Mouse (Mus musculus) left cerebral cortex, postnatal 14 days (tissue): ENCODE measurements at regions not wholly inside any gene's neighbourhood (a gene's known extent, or its start where the extent isn't known, plus 50 kb on each side); places are given as distances from the start of the nearest gene placed in this dataset.
A peak's percentile ranks its signal among the peaks of the same experiment; 100 is the strongest.

Source experiments
- DNase-seq, 2 experiments: peaks; one replicate each; pipeline ENCODE4 v3.0.0; 2021 to 2022; ENCODE audit warnings: low spot score in 2 of 2, mixed read lengths in 1 of 2
- intact Hi-C: fragments of 180-260 bp; cut with DNase I; formaldehyde crosslinking; loops from one replicate; pipeline ENCODE4 v1.15.1; 2025

- intact Hi-C loops = loop anchor here (2.0 to 10.0 kb wide), 2 partner anchors 61 to 137 kb away; partner anchors contain the start of gene Zmiz1
- DNase-seq = peak; percentile 81 to 85
Observed at GRCm38 (mm10) chr14:25317680-25318471, 141.1 kb upstream of the Zmiz1 start.

- intact Hi-C loops = loop anchor here (2.0 to 10.0 kb wide), 2 partner anchors 60 to 136 kb away; partner anchors contain the start of gene Zmiz1
- DNase-seq = no peak
Observed at GRCm38 (mm10) chr14:25318909-25319308, 140.1 kb upstream of the Zmiz1 start.

GRCm38 (mm10) chr14:25320141-25320540, 138.8 kb upstream of the Zmiz1 start:
- DNase-seq = peak in 1 of 2 experiments; percentile 33
- intact Hi-C loops = no loop called here

- DNase-seq = no peak
- intact Hi-C loops = no loop called here
Observed at GRCm38 (mm10) chr14:25323542-25324484, 135.2 kb upstream of the Zmiz1 start.

- intact Hi-C loops = no loop called here
- no peak for DNase-seq
Observed at GRCm38 (mm10) chr14:25325887-25326286, 133.1 kb upstream of the Zmiz1 start.

- intact Hi-C loops = no loop called here
- no peak for DNase-seq
Observed at GRCm38 (mm10) chr14:25328230-25328629, 130.8 kb upstream of the Zmiz1 start.

- intact Hi-C loops = no loop called here
- no peak for DNase-seq
Observed at GRCm38 (mm10) chr14:25334186-25334585, 124.8 kb upstream of the Zmiz1 start.

GRCm38 (mm10) chr14:25336875-25337274, 122.1 kb upstream of the Zmiz1 start:
- intact Hi-C loops = no loop called here
- no peak for DNase-seq

- intact Hi-C loops = no loop called here
- DNase-seq = no peak
Observed at GRCm38 (mm10) chr14:25338404-25339051, 120.5 kb upstream of the Zmiz1 start.

- intact Hi-C loops = no loop called here
- DNase-seq = no peak
Observed at GRCm38 (mm10) chr14:25340845-25341244, 118.1 kb upstream of the Zmiz1 start.

GRCm38 (mm10) chr14:25341848-25342427, 117.0 kb upstream of the Zmiz1 start:
- intact Hi-C loops = no loop called here
- no peak for DNase-seq

- no peak for DNase-seq
- intact Hi-C loops = no loop called here
Observed at GRCm38 (mm10) chr14:25342865-25343565, 116.0 kb upstream of the Zmiz1 start.

- intact Hi-C loops = no loop called here
- no peak for DNase-seq
Observed at GRCm38 (mm10) chr14:25345995-25346394, 113.0 kb upstream of the Zmiz1 start.

- intact Hi-C loops = no loop called here
- peak; percentile 68 to 72 for DNase-seq
Observed at GRCm38 (mm10) chr14:25346813-25347610, 112.0 kb upstream of the Zmiz1 start.

- DNase-seq = peak; percentile 27 to 69
- intact Hi-C loops = no loop called here
Observed at GRCm38 (mm10) chr14:25350282-25350964, 108.6 kb upstream of the Zmiz1 start.

- peak; percentile 42 to 45 for DNase-seq
Observed at GRCm38 (mm10) chr14:25353804-25354203, 105.2 kb upstream of the Zmiz1 start.

GRCm38 (mm10) chr14:25354288-25354850, 104.6 kb upstream of the Zmiz1 start:
- no peak for DNase-seq
- intact Hi-C loops = no loop called here

More at GRCm38 (mm10) chr14:25353804-25354203, 105.2 kb upstream of the Zmiz1 start:
- intact Hi-C loops = no loop called here
